Mouse (Mus musculus): ENCODE results near the gene Mtch1.
"Not testable (repeated sequence)": the region's sequence is repeated elsewhere in the genome, so short reads cannot be mapped to it uniquely, and the experiment has no call there.

The Mtch1 gene

DNA sequence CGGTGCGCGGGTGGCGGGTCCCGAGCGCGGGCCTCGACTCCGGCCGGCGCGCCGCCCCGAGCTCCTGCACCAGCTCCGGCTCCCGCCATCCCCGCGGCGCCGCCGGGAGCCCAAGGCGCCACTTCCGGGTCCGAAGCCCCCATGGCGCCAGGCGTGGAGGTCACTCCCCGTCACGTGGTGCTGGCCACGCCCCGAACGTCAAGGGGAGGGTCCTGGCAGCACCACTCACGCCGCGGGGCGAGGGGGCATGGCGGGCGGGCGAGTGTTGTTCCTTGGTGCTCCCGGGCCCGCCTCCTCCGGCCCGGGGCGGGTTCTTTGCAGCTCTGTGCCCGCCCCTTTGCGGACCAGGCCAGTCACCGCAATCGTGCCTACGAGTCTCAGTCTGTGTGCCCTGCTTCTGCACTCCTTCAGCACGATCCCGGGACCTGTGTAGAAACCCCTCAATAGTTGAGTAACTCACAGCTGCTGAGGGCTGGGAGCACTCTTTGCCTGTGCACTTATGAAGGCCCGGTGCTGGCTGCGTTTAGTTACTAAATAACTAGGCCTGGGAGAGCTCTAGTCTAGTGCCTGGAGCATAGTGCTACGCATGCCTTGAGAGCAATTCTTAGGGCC is at the start of gene Mtch1:
Mtch1 (minus strand) TSS at position 290 of the 612 bp plus-strand sequence.
- peak; percentile 100 for DNase-seq

- DNase-seq = peak; percentile 87
Observed at GRCm38 (mm10) chr17:29396821-29397242, 49.1 kb upstream of the Mtch1 start.

DNA sequence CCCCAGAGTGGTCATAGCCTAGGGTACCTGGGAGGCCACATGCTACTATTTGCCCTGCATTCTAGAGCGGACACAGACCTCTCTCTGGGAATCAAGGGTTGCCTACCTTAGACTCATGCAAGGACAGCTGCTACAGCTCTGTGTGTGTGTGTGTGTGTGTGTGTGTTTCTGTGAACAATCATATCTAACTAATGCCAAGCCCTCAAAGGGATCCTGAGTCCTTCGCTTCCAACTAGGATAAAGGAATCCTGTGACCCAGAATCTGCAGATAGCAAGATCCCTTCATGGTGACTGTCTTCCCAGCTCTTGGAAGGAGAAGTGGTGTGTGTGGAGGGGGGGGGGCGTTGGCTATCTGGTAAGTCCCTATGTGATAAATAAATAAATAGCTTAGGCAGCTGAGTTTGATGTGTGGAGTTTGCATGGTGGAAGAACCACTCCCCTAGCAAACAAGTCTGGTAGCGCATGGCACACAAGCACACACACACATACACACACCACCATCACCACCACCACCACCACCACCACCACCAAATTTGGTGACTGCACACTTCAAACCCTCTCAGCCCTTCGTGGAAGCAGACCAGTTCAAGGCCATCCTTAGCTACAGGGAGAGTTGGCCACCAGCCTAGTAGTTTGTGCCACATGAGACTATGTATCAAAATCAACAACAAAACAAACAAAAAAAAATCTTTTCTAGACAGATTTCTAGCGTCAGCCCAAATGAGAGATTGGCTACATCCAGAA is 48.5 kb upstream of the Mtch1 start:
- no peak for DNase-seq

DNA sequence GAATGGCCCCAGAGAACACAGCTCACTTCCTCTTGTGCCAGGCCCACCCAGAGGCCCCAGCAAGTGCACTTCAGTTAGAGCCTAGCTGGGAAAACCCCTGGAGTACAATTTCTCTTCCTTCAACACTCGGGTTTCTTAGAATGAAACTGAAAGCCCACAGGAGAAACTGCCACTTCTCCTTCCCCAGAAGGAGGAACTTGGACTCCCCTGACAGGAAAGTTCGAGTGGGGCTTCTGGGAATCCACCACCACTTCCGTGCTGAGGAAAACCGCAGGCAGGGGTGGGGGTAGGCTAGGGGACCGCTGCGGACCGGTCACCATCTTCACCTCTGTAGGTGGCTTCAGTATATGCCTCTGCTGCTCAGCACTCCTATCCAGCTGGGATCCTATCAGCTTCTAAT is 47.6 kb upstream of the Mtch1 start:
- DNase-seq = peak; percentile 44

DNA sequence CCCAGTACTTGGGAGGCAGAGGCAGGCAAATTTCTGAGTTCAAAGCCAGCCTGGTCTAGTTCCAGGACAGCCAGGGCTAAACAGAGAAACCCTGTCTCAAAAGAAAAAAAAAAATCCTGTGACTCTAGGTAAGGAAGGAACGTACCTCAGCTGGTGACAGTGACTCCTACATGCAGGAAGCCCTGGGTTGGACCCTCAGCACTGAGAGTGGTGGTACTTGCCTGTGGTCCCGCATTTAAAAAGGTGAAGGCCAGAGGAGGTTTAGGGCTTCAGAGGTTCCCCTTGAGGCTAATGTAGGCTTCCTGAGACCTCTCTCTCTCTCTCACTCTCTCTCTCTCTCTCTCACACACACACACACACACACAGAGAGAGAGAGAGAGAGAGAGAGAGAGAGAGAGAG is 47.0 kb upstream of the Mtch1 start:
- DNase-seq = not testable (repeated sequence)

GRCm38 (mm10) chr17:29394106-29394760 is 46.5 kb upstream of the Mtch1 start:
- DNase-seq = no peak

GRCm38 (mm10) chr17:29393335-29394089 is 45.8 kb upstream of the Mtch1 start:
- DNase-seq = peak; percentile 22

DNA sequence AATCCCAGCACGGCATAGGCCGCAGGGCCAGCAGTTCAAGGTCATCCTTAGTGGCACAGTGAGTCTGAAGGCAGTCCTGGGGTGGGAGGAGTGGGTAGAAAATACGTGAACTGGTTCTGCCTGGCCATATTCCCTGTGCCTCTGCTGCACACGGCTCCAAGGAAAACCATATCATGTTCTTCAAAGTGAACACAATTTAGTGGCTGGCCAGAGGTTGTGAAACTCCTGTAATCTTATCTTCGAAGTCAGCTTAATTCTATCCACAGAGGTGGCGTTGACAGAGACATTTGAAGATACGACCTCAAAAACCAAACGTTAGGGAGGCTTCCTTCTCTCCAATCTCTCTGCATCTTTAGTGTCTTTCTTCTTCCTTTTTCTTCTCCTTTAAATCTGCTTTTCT is 43.5 kb upstream of the Mtch1 start:
- no peak for DNase-seq

DNA sequence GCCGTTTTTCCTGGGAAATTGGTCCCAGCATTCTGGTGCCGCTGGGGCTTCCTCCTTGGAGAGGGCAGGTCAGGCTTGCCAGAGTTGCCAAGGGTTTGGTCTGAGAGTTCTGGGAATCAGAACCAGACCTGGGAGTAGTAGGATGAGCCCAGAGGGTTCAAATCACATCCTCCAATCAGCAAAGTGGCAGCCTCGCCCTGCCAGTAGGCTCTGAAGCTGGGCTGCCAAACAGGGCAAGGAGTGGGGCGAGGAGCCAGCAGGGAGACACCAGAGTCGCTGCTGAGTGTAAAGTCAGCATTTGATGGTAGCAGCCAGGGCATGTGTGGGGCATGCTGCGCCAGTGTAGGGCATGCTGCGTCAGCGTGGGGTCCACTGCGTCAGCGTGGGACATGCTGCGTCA is 41.2 kb upstream of the Mtch1 start:
- DNase-seq = no peak

- DNase-seq = no peak
Observed at GRCm38 (mm10) chr17:29385746-29386145, 38.0 kb upstream of the Mtch1 start.

GRCm38 (mm10) chr17:29384850-29385438 is 37.2 kb upstream of the Mtch1 start:
- DNase-seq = peak; percentile 59

DNA sequence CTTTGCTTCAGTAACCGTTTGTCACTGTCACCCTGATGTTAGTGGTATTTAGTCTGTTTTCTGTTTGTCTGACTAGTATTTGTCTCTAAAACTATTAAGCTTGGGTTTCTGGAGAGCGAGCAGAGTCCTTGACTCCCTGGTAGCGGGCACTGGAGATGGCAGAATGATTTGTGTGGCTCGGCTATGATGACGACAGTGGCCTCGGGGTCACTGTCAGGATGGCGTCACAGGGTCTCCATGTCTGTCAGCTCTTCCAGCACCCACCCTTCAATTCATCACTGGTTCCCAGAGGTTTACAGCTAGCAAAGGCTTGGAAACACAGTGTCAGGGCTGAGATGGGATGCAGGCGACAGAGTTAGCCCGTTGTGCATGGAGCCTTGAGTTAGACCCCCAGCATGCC is 36.2 kb upstream of the Mtch1 start:
- no peak for DNase-seq

DNA sequence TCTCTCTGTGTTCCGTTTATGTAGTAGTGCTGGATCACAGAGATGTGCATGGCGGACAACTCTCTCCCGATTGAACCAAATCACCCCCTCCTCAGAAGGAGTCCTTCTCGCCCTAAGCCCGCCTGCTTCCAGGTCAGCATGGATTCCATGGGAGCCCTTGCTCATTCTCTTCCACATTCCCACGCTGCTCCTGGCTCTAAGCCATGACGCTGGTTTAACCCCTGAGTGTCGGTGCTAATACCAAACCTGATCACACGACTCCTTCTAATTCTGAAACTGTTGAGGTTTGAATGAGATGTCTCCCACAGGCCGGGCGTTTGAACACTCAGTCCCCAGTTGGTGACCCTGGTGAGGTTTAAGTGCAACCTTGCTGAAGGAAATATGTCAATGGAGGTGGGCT is 34.7 kb upstream of the Mtch1 start:
- DNase-seq = no peak

- DNase-seq = peak; percentile 86
Observed at GRCm38 (mm10) chr17:29381472-29381871, 33.7 kb upstream of the Mtch1 start.

GRCm38 (mm10) chr17:29380241-29380640 is 32.5 kb upstream of the Mtch1 start:
- no peak for DNase-seq

DNA sequence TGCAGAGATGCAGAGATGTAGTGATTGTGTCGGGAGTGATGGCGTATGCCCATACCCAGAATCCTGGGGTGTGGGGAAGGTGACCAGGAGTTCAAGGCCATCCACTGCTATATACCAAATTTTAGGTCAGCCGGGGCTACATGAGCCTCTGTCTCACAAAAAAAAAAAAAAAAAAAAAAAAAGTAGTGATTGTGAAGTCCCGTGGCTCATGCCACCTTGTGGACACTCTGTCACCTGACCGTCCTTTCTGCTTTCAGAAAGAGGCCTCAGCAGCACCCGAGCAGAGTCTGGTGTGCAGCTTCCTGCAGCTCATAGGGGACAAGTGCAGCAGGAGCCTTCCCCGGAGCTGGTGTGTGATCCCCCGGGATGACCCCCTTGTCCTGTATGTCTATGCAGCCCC is 30.3 kb upstream of the Mtch1 start:
- DNase-seq = no peak

DNA sequence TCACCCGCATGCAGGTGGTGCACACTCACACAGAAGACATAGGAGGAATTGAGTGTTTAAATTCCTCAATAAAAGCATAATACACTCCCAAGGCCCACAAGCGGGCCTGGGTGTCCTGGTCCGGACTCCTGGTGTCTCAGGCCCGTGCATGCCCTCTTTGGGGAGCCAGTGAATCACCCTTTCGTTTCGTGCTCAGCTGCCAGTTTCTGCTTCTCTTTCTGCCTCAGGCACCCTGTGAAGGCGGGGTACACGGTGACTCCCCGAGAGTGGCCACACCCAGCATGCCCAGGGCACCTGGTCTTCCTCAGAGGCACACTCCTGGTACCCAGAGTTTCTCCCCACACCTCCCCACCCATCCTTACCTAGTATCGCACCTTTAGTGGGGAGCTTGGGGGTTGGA is 28.1 kb upstream of the Mtch1 start:
- no peak for DNase-seq

- DNase-seq = peak; percentile 97
Observed at GRCm38 (mm10) chr17:29370984-29371723, 23.4 kb upstream of the Mtch1 start.

- DNase-seq = peak; percentile 45
Observed at GRCm38 (mm10) chr17:29368726-29369125, 21.0 kb upstream of the Mtch1 start.

DNA sequence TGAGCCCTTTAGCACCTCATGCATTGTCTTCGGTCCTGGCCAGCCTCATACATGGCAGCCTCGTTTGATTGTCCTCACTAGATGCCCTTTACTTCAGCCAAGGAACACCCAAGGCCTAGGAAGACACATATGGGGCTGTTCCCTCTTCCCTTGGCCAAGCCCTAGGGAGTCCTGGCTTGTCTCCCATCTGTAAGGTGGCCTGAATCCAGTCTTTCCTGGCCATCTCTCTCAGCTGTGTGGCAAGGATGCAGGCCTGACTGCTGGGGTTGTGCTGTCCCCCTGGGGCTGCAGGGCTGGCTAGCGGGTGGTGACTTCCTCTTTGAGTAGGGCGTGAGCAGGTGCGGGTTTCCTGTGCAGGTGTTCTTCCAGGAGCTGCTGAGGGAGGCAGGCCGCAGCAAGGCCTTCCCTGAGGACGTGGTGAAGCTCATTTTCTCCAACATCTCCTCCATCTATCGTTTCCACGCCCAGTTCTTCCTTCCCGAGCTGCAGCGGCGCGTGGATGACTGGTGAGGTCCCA is 17.4 kb upstream of the Mtch1 start:
- DNase-seq = no peak

- DNase-seq = no peak
Observed at GRCm38 (mm10) chr17:29363109-29363508, 15.4 kb upstream of the Mtch1 start.

Measured in lung, postnatal 14 days (tissue).